Mouse (Mus musculus) gastrocnemius, postnatal 25 days (tissue): Measurements from ENCODE around the gene Wif1. TPM values are rescaled to one million over a fixed set of nuclear protein-coding genes. Genes with fewer than 3 reads are reported as not detected.

ENCODE experiments used
- DNase-seq: peaks from one replicate; pipeline ENCODE4 v3.0.0; 2022
- long read RNA-seq, 2 experiments: library from polyadenylated mRNA; stranded (forward); transcript quantifications; one replicate each; pipeline ENCODE4 v2.0.0; 2021
- total RNA-seq, 2 experiments: library from RNA; stranded (reverse); gene quantifications; 1 replicate in 1 of 2; 2 replicates in 1 of 2; pipeline ENCODE4 v1.2.3; 2021

Wif1 gene
- total RNA-seq = 1 to 10 TPM; 1.6 to 6.2 TPM
- long read RNA-seq, experiment 1, partial matches to known transcripts = 0 of 3 reads
- long read RNA-seq, experiment 1, other reads (novel, unspliced or antisense) = 0 of 3 reads
- long read RNA-seq, experiment 2, transcript Wif1-201 (10 exons, 2,294 nt) = major isoform, 23 of 29 reads
- long read RNA-seq, experiment 2, partial matches to known transcripts = 1 of 29 reads
- long read RNA-seq, experiment 2, other reads (novel, unspliced or antisense) = 4 of 29 reads

DNA sequence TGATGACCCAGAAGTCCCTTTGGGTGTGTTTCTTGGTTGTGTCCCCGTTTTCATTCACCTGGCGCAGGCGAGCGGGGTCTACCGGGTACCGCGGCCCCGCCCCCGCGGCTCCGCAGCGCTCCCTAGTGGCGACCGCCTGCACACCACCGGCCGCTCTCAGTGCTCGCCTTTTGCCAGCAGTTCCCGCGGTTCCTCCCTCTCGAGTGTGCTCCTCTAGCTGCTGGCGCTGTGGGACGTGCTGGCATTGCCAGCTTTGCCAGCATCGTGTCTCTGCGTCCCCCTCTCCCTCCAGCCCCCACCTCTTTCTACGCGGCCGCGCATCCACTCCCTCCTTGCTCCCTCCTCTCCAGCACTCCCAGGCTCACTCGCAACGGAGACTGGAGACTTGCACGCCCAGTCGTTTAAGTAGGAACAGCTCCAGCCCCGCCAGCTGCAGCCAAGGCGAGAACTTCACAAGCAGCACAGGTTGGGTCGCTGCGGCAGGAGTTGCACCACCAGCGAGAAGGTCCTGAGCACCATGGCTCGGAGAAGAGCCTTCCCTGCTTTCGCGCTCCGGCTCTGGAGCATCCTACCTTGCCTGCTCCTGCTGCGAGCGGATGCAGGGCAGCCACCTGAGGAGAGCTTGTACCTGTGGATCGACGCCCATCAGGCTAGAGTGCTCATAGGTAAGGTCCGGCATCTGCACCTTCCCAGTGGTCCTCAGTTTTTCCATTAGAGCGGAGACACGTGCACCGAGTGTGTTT is at the start of gene Wif1:
Gene Wif1 (plus strand): TSS at position 135 of the 743 bp plus-strand sequence.
- peak; percentile 45 for DNase-seq

DNA sequence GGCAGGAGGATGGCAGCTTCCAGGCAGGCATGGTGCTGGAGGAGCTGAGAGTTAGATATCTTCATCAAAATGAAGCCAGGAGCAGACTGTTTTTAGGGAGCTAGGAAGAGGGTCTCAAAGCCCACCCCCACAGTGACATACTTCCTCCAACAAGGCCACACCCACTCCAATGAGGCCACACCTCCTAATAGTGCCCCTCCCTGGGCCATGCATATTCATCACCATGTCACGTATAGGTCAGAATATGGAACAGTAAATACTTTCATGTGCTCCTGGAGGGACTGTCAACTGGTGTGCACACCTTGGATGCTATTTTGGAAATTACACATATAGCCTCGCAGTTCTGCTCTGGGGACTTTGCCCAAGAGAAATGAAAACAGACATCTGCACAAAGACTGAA is 31.6 kb upstream of the Wif1 start:
- DNase-seq = no peak

DNA sequence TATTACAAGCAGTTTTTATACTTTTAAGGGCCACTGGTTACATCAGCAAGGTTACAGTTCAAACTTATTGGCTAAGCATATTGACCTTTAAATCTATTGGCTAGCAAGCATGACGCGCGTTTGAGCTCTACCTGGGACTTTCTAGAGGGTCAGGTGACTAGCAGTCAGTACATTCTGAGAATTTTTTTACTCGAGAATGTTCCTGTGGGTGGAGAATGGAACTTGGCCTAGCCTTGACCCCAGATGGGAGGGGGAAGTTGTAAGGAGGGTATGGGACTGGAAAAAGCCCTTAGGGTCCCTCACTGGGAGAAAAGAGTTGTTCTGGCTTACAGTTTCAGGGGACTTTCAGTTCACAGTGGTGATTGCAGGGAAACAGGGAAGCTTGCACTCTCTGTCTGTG is 22.3 kb upstream of the Wif1 start:
- no peak for DNase-seq

DNA sequence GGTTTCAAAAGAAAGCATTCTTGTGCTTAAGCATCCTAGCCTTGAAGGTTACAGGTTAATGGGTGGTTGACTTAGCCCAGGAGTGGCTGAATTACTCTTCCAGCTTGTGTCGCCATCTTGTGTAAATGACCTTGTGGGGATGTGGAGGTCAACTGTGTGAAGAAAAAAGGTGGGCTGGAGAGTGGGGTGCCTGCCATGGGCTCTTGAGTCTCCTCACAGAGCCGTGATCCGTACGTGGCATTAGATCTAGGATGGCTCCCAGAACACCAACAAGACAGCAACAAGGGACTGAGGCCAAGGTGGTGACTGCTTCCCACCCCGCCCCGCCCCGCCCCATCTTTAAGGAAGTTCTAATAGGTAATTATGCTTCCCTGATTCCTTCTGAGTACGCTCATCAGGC is 17.5 kb upstream of the Wif1 start:
- no peak for DNase-seq

DNA sequence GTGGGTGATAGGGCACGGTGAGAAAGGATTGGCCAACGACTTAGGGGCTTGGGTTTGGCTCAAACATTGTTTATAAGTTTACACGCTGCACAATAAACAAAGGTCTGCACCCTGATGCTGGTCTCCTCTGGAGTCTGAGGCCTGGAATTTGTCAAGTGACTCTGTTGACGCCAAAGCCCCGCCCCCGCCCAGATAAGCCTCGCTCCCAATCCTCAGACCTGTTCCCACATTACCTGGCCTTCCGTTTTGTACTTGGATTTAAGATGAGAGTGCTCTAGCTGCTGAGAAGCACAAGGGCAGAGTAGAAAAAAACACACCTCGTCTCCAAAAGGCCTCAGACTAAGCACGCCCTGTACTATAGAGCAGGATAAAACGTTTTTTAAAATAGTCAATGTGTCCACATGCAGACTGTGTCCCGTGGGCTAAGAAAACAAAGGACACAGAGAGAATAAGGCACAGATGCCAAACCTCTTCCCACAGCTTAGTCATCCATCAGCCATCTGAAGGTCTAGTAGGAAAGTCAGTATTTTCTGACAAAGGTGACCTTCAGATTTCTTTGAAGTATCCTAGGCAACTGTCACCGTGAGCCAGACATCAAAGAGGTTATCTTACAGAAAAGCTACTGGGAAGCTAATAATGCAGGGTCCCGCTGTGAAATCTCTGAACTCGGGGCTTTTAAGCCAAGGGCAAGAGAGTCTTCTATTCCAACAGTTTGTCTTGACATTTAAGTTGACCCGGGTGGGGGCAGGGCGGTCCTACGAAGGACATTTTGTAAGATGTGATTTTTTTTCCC is 16.9 kb upstream of the Wif1 start:
- no peak for DNase-seq

DNA sequence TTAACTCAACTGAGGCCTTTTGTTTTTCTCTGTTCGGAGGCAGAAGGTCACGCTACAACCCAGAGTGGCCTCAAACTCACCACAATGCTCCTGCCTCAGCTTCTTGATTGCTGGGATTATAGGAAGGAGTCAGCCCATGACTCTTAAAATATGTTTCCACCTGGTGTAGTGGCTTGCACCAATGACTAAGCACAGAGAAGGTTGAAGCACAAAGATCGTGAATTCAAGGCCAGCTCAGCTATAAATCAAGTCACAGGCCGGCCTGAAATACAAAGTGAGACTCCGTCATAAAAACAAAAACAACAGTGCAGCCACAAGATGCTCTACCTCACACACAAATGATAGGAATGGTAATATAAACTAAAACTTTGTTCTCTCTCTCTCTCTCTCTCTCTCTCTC is 10.8 kb upstream of the Wif1 start:
- DNase-seq = no peak

DNA sequence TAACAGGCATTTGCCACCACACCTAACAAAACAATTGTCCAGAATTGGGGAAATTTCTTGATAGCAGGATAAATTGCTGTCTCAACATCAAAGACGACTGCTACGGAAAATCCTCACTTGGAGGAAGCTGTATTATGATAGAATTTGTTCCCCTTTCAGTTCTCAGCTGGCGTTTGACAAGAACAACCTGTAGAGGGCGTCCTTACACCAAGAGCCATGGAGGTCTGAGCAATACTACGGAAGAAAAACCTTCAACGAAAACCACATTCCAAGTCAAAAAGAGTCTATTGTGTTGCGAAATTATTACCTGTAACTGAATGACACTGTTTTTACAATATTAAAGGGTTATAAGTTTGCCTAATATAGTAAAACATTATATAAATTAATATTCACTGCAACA is 2.0 kb upstream of the Wif1 start:
- no peak for DNase-seq

DNA sequence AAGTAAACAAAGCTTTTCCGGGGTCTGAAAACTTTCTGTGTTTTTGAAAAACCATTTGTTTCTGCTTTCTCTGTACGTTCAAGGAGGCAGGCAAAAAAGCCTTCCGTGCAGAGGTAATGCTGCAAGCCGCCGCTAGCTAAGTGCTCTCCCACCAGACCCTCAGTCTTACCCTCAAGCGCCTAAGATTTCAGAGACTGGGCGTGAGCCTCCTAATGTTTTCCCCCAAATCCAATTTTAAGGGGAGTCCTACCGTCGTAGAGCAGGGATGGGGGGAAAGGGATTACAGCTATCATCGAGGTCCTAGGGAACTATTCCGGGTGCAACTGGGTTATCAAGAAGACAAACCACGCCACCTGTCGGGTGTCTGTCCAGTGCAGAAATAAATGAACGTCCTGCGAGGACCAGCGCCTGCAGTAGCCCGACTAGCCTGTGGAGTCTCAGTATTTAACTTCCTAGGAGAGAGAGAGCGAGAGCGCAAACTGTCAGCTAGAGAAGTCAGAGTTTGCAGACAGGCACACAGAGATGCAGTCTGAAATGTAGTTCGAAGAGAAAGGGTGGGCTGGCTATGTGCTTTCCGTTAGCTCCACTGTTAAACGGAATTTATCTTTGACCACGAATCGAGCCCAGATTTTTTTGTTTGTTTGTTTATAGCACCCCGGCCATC is 500 bp upstream of the Wif1 start:
- peak; percentile 53 for DNase-seq

DNA sequence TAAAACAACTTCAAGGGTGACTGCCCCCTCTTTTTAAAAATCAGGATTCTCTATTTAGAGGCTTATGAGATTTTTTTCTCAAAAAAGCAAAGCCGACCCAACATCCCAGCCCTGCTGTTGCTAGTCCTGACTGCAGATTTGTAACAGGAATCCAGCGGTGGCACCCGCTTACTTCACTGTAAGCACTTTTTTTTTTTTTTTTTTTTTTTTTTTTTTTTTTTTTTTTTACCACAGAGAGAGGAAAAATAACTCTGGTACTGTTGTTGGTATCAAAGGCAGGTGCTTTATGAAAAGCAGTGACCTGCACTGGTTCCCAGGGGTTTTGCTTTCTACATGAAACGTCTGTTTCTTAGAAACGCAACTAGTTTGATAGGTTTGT is 798 bp downstream of the Wif1 start:
- no peak for DNase-seq

DNA sequence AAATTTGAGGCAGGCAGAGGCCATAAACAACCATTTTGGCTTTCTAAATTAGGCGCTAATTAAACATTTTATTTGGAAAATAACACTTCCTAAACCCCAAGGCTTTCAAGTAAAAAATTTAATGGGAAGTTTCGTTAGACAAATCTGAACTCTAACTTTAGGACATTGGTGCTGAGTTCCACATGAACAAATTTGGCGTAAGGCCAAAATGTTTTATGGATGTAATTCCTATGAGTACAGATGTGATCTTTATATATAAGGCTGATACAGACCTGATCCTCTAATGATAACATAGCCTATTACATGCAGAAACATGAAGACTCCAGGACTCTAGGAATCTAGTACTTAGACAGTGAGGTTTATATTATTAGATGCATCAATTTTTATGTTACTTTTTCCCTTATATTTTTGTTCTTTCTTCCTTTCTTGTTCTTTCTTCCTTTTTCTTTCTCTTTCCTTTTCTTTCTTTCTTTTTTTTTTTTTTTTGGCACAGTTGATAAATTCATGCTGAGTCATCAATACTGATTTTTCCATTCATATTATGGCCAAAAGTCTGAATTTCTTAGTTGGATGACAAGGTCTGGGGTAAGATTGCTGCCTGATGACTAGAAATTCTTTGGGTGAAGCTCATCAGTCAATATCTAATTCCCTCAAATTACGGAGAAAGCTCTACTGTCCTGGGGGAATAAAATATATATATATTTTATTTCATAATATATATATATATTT is 5.0 kb downstream of the Wif1 start:
- DNase-seq = no peak

DNA sequence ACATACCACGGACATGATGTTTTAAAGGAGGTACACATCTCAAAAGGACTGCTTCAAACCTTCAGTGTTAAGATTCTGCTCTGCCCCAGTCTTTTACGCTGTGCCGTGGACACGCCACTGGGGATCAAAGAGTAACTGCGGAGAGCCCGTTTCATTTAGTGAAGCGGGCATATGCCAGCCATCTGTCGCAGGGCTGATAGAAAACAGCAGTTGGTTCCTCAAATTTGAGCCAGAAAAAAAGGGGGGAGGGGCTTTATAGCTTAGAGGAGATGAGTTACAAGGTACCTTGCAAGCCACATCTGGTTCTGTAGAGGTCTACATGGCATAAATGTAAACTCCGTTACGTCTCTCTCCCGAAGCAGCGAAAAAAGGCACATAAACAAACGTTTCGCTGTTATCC is 7.2 kb downstream of the Wif1 start:
- no peak for DNase-seq

DNA sequence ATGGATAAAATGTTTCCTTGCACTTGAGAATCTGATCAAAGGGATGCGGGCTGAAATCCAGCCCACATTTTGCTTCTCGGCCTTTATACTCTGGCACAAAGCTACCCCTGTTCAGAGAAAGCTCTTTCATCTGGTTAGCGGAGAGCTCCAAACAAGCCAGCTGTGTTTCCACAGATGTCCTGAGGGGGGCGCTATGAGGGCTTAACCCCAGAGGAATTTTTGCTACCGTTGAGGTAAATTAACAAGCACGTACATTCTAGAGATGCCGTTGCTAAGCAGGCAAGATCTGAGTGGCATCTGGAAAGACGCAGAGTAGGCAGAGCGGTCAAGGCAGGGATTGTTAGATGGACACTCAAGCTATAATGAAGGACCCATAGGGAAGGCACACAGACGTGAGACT is 13.7 kb downstream of the Wif1 start:
- DNase-seq = no peak

DNA sequence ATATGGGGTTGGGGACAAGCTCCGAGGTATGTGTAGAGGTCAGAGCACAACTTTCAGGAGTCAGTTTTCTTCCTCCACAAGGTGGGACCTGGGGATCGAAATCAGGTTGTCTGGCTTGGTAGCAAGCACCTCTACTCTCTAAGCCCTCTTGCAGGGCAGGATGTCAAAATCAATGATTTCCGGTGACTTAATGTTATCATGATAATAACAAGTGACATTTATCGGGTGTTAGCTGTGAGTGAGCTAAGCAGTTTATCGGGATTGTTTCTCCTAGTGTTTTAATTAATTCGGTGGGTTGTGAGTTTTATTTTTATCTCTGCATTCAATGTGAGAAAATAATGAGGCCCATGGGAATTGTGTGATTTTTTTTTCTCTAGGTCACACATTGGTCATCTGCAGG is 18.3 kb downstream of the Wif1 start:
- DNase-seq = no peak

DNA sequence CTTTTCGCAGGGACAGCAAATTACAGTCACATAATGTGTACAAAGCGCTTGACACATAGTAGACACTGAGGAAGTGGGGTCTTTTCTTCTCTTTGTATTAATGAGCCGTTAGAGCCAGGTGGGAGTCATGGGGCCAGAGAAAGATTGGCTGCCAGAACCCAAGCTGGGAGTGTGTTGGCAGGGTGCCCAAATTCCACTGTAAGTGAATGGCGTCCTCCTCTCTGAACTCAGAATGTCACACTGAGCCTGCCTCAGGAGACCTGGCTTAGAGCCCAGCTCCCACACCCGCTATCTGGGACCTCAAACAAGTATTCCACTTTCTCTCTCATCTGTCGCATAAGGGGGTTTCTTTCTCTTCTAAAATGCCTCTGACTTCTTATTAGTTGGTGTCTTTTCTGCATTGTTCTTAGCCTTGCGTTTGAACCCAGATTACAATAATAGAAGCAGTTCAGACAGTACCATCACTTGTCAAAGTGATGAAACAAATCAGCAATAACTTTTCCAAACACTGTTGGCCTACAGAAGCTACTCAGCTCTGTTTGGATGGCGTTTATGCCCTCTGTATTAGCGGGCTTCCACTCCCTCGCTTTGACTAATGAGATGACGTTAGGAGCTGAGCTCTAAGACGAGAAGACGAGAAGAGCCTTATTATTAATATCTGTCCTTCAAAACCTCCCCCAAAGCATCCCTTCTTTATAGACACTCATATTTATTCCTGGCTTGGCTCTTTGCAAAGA is 21.9 kb downstream of the Wif1 start:
- no peak for DNase-seq

DNA sequence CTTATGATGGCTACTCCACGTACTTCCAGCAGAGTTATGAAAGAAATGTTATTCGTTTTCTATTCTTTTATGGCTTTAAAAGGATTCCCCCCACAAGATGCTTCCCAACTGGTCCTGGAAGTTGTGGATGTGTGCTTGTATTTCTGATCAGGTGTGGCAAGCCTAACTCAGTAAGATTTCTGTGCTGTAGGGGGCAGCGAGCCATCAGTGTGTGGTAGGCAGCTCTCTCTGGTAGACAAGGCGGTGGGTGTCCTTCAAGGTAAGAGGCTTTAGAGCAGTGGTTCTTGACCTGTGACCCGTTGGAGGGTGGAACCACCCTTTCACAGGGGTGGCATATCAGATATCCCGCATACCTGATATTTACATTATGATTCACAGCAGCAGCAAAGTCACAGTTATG is 23.1 kb downstream of the Wif1 start:
- no peak for DNase-seq

DNA sequence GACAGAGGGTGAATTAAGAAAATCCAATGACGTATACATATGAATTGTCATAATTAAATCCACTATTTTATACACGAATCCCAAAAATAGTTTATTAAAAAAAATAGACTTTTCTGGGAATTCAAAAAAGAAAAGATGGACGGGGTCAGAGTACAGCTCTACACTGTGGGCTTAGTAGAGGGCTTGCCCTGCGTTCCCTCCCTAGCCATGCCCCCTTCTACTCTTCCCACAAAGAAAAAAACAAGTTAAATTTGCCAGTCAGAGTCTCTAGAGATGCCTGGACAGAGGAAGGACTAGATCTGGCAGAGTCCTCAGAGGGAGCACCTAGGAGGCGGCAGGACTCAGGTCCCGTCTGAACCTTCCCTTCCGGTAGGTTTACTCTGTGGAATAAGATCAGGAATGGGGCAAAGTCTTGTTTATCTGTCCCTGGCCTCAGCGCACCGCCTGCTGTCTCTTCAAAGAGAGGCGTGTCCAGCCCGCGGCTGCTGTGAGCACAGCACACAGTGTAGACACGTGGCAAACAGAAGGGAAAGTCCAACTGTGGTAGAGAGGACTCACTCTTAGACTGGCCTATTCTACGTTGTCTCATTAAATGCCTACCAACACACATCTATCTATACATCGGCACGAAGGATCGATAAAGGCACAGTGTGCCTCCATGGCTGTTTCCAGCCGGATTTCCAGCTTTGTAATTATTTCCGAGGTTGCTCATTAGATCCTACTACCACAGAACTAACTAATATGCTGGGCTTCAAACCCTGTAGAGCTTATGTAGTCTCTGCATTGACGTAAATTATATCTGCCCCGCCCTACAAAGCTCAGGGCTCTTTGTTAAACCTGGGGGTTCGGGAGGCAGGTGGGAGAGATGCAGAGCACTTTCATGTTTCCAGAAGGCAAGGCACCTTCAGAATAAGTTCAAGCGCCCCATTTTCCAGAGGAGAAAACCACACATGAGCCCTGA is 25.6 kb downstream of the Wif1 start:
- no peak for DNase-seq

DNA sequence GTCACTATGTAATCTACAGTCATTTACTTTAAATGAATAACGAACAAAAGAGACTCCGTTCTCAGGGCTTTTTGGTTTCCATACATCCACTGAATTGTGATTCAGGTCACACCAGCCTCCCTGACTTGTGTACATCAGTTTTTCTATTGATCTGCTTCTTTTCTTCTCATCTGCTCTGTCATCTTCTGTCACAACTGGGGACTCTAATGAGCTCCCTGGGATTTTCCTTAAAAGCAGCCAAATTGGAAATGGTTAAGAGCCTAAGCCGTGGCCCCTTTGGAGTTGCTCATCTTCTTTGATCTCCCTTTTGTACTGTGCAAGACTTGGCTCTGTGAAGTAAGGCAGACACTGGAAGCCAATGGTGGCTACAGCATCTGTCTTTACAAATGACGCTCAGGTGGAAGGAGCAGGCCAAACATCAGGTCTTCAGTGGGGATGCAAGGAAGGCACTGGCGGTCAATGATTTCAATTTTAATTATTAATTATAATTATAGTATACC is 27.6 kb downstream of the Wif1 start:
- DNase-seq = no peak

DNA sequence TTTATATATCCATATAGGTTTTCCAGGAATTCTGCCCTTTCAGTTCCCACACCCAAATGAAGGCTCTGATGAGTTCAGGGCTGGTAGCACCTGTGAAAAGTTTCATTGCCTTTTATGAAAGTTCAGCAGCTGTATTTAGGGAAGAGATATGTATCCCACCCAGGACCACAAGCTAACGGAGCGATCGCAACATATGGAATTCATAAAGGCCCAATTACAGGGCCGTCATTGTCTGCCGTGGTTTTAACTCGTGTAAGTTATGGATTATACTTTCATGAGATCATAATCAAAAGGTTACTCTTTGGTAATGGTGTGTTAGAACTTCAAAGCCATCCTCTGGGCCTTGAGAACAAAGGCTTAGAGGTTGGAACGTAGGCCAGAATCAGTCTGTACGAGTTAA is 28.9 kb downstream of the Wif1 start:
- no peak for DNase-seq

DNA sequence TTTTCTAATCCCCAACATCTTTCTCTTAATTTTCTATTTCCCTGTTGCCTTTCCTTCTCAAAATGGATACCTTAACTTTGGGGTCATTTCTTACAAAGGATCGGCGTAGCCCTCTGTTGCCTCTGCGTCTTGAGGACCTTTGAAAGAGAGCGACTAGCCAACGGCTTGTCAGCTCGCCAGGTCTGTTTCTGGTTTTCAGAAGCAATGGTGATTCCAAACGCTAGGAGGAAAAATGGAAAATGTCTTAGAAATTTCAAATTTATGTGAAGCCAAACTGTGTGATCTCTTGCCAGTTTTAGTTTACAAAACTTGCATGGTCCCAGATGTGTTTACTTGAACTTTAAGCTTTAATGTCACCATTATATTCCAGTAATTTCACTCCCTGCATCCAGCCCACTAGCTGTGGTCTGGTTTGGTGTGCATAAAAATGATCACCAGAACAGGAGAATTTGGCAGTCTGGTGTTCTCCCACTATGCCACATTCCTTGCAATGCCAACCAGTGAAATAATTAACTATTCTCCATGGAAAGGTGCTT is 33.7 kb downstream of the Wif1 start:
- no peak for DNase-seq

DNA sequence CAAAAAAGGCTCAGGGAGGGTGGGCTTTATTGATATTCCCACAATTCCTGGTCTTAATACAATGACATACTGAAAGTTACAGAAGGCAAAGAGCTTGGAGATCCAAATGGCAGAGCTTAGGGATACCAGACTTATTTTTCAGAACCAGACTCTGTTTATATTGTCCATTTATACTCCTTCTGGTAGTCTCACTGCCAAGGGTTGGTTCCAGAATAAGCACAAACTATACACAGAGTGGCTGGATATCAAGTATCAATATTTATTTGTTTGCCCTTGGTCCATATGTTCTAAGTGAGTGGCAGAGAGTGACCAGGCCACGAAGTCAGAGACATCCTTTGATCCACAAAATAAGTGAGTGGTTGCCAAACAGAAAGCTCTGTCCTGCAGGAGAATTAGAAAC is 34.2 kb downstream of the Wif1 start:
- no peak for DNase-seq
